Mouse (Mus musculus): ENCODE results near the gene Apoc2.

The Apoc2 gene

GRCm38 (mm10) chr7:19678901-19679300 is 1.2 kb upstream of the Apoc2 start:
- no peak for DNase-seq (ENCODE audit: low read depth, low spot score)

GRCm38 (mm10) chr7:19676662-19677061 is 1.1 kb downstream of the Apoc2 start:
- DNase-seq (ENCODE audit: low read depth, low spot score), result no peak

- DNase-seq (ENCODE audit: low read depth, low spot score), result no peak
Observed at GRCm38 (mm10) chr7:19675824-19676223, 1.9 kb downstream of the Apoc2 start.

GRCm38 (mm10) chr7:19673083-19673699 is 4.5 kb downstream of the Apoc2 start:
- no peak for DNase-seq (ENCODE audit: low read depth, low spot score)

GRCm38 (mm10) chr7:19671511-19671910 is 6.2 kb downstream of the Apoc2 start:
- no peak for DNase-seq (ENCODE audit: low read depth, low spot score)

GRCm38 (mm10) chr7:19668947-19669721 is 8.6 kb downstream of the Apoc2 start:
- peak; percentile 96 for DNase-seq (ENCODE audit: low read depth, low spot score)

- no peak for DNase-seq (ENCODE audit: low read depth, low spot score)
Observed at GRCm38 (mm10) chr7:19667434-19667833, 10.3 kb downstream of the Apoc2 start.

GRCm38 (mm10) chr7:19666750-19667149 is 11.0 kb downstream of the Apoc2 start:
- peak; percentile 69 for DNase-seq (ENCODE audit: low read depth, low spot score)

GRCm38 (mm10) chr7:19664955-19665841 is 12.5 kb downstream of the Apoc2 start, which contains the start of gene Clptm1:
Gene Clptm1 (minus strand): TSS chr7:19665033.
- peak; percentile 98 for DNase-seq (ENCODE audit: low read depth, low spot score)

- DNase-seq (ENCODE audit: low read depth, low spot score), result no peak
Observed at GRCm38 (mm10) chr7:19664455-19664954, 13.2 kb downstream of the Apoc2 start.

- DNase-seq (ENCODE audit: low read depth, low spot score), result peak; percentile 48
Observed at GRCm38 (mm10) chr7:19663940-19664339, 13.8 kb downstream of the Apoc2 start.

GRCm38 (mm10) chr7:19652614-19653013 is 25.1 kb downstream of the Apoc2 start:
- DNase-seq (ENCODE audit: low read depth, low spot score), result no peak

GRCm38 (mm10) chr7:19651063-19651786 is 26.5 kb downstream of the Apoc2 start:
- DNase-seq (ENCODE audit: low read depth, low spot score), result no peak

GRCm38 (mm10) chr7:19641223-19641622 is 36.5 kb downstream of the Apoc2 start:
- DNase-seq (ENCODE audit: low read depth, low spot score), result no peak

GRCm38 (mm10) chr7:19635074-19635827 is 42.5 kb downstream of the Apoc2 start:
- no peak for DNase-seq (ENCODE audit: low read depth, low spot score)

GRCm38 (mm10) chr7:19634591-19634990 is 43.1 kb downstream of the Apoc2 start:
- DNase-seq (ENCODE audit: low read depth, low spot score), result no peak

- DNase-seq (ENCODE audit: low read depth, low spot score), result no peak
Observed at GRCm38 (mm10) chr7:19633855-19634254, 43.9 kb downstream of the Apoc2 start.

- DNase-seq (ENCODE audit: low read depth, low spot score), result no peak
Observed at GRCm38 (mm10) chr7:19633197-19633596, 44.5 kb downstream of the Apoc2 start.

GRCm38 (mm10) chr7:19632720-19633119 is 45.0 kb downstream of the Apoc2 start:
- DNase-seq (ENCODE audit: low read depth, low spot score), result no peak

GRCm38 (mm10) chr7:19632275-19632674 is 45.5 kb downstream of the Apoc2 start:
- no peak for DNase-seq (ENCODE audit: low read depth, low spot score)

GRCm38 (mm10) chr7:19629361-19629734 is 48.4 kb downstream of the Apoc2 start, which contains the start of gene Relb:
Gene Relb (minus strand): TSS chr7:19629438.
- DNase-seq (ENCODE audit: low read depth, low spot score), result peak; percentile 86
